Mouse (Mus musculus) monocyte, adult 5-6 weeks (primary cell): ENCODE data around the gene Tor3a. TPM values are rescaled to one million over a fixed set of nuclear protein-coding genes. Genes with fewer than 3 reads are reported as not detected.

ENCODE experiments used
- ATAC-seq: fragments of 153-309, 156-312 bp; replicated peaks from 2 replicates; pipeline ENCODE4 v1.8.0; 2017; ENCODE audit warnings: mild to moderate bottlenecking; ENCODE audit not compliant: low TSS enrichment, insufficient number of reproducible peaks, severe bottlenecking, poor library complexity, low FRiP score
- total RNA-seq: library from RNA; stranded (forward); fragments of 200-1000, 200-491, 200-594 nt; gene quantifications from 3 replicates; pipeline ENCODE4 v1.2.3, GENCODE M21; 2017

The Tor3a gene
- total RNA-seq, 1 experiment from 2014 or later: 17.1 TPM

- no peak for ATAC-seq
Observed at GRCm38 (mm10) chr1:156644780-156645523, 29.2 kb downstream of the Tor3a start.

GRCm38 (mm10) chr1:156644061-156644460 is 30.1 kb downstream of the Tor3a start:
- no peak for ATAC-seq

- no peak for ATAC-seq
Observed at GRCm38 (mm10) chr1:156642813-156643212, 31.3 kb downstream of the Tor3a start.

- no peak for ATAC-seq
Observed at GRCm38 (mm10) chr1:156641808-156642207, 32.3 kb downstream of the Tor3a start.

- ATAC-seq: no peak
Observed at GRCm38 (mm10) chr1:156640577-156640976, 33.6 kb downstream of the Tor3a start.

GRCm38 (mm10) chr1:156639455-156639854 is 34.7 kb downstream of the Tor3a start:
- ATAC-seq: no peak

- ATAC-seq: no peak
Observed at GRCm38 (mm10) chr1:156635148-156635547, 39.0 kb downstream of the Tor3a start.

GRCm38 (mm10) chr1:156633095-156633494 is 41.1 kb downstream of the Tor3a start:
- ATAC-seq: peak; percentile 48; the same call in 1 of the 2 replicates

- no peak for ATAC-seq
Observed at GRCm38 (mm10) chr1:156630965-156631364, 43.2 kb downstream of the Tor3a start.

- ATAC-seq: no peak
Observed at GRCm38 (mm10) chr1:156629984-156630383, 44.2 kb downstream of the Tor3a start.

GRCm38 (mm10) chr1:156626729-156627128 is 47.4 kb downstream of the Tor3a start:
- ATAC-seq: no peak

- no peak for ATAC-seq
Observed at GRCm38 (mm10) chr1:156624231-156624630, 49.9 kb downstream of the Tor3a start.

GRCm38 (mm10) chr1:156620951-156621350 is 53.2 kb downstream of the Tor3a start:
- ATAC-seq: no peak

- ATAC-seq: no peak
Observed at GRCm38 (mm10) chr1:156620292-156620909, 53.8 kb downstream of the Tor3a start.

GRCm38 (mm10) chr1:156617811-156618210 is 56.3 kb downstream of the Tor3a start:
- ATAC-seq: no peak

- 0 out of 2 replicates have a peak, but pooled peaks have one; percentile 23 for ATAC-seq
Observed at GRCm38 (mm10) chr1:156616989-156617598, 57.1 kb downstream of the Tor3a start.

GRCm38 (mm10) chr1:156615381-156616133 is 58.6 kb downstream of the Tor3a start:
- peak; percentile 95 for ATAC-seq

GRCm38 (mm10) chr1:156614710-156615109 is 59.4 kb downstream of the Tor3a start:
- no peak for ATAC-seq

- no peak for ATAC-seq
Observed at GRCm38 (mm10) chr1:156613855-156614530, 60.2 kb downstream of the Tor3a start.
